Mouse (Mus musculus) MN1 (cell line): ENCODE results near the gene Cdk13.

Source experiments
- DNase-seq: peaks from one replicate; pipeline ENCODE4 v3.0.0-alpha.2; 2016; ENCODE audit warnings: low spot score

Cdk13 gene

GRCm38 (mm10) chr13:17754997-17755396 lies 49.9 kb downstream of the Cdk13 start:
- no peak for DNase-seq

GRCm38 (mm10) chr13:17728798-17729197 lies 76.1 kb downstream of the Cdk13 start:
- DNase-seq = no peak

GRCm38 (mm10) chr13:17727922-17728321 lies 77.0 kb downstream of the Cdk13 start:
- DNase-seq = no peak

GRCm38 (mm10) chr13:17717357-17717756 lies 87.5 kb downstream of the Cdk13 start:
- DNase-seq = no peak

DNA sequence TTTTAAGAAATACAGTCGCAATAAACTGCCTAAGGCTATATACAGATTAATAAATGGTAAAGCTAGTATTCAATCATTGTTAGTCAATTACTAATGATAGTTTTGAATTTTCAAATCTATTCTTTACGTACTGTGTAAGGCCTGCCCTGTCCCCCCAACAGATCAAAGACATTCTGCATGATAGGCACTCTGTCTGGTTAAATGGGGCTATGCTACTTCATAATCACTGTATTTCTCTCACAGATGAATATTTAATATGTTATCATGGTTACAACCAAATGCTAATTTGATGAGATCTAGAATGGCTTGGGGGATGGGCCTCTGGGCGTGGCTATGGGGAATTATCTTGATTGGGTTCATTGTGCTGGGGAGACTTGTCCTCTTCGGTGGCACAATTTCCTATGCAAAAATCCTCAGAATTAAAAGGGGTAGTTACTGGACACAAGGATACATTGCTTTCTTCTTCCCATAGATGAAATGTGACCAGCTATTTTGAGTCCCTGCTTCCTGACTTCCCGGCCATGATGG lies 96.0 kb downstream of the Cdk13 start:
- no peak for DNase-seq

GRCm38 (mm10) chr13:17705188-17705826 lies 99.6 kb downstream of the Cdk13 start:
- DNase-seq = no peak

DNA sequence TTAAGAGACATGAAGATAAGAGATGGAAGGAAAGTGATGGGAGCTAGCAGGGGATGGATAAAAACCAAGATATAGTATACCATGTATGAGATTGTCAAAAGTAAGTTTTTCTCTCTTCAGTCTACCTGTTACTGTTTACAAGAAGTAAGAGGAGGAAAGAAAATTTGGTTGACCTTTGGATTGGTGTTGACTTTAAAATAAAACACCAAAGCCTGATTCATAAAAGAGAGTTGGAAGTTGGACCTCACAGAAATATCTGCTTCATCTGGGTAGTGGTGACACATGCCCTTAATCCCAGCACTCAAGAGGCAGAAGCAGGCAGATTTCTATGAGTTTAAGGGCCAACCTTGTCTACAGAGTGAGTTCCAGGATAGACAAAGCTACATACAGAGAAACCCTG lies 102.6 kb downstream of the Cdk13 start:
- no peak for DNase-seq

DNA sequence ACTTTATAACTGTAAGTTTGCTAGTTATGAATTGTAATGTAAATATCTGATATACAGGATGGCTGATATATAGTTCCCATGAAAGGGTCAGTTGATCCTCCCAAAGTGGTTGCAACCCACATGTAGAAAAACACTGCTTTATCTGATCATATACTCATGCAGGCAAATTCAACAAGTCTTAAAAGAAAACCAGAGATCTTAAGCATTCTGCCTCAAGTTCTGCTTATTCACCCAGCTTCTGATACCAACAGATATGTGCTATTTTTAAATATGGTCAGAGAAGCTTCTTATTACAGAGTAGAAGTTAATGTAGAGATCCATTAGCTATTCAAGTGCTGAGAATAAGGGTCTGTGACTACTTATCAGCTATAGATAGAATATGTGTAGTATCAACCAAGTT lies 103.6 kb downstream of the Cdk13 start:
- no peak for DNase-seq

- DNase-seq = no peak
Observed at GRCm38 (mm10) chr13:17700090-17700715, 104.7 kb downstream of the Cdk13 start.

- DNase-seq = peak; percentile 9
Observed at GRCm38 (mm10) chr13:17695898-17696580, 108.9 kb downstream of the Cdk13 start.

DNA sequence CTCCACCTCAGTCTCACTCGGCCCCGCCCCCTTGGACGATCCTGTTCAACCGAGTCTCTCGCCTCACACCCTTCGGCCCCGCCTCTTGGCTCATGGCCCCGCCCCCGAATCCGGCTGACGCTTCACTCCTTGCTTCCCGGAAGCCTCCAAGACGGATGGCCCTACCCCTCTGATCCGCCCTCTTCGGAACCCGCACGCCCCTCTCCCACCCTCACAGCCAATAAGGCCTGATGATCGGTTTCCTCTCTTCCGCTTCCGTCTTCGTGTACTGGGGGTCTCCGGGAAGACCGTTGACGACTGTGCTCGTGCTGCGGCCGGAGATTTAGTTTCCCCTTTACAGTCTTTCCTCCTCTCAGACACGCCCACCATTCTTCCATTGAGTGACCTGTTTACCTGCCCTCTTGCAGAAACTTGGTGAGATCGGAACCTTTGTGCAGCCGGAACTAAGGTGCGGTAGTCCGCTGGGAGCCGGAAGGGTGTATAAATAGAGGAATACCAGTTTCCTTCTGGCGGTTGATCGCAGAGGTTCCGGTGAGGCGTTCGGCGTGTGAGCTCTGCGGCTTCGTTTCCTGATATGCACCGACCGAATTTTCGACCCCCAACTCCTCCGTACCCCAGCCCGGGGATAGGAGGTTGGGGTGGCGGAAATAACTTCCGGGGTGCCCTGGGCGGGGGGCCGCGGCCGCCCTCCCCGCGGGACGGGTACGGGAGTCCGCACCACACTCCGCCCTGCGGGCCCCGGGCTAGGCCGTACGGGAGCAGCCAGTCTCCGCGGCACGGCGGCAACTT lies 109.8 kb downstream of the Cdk13 start, which contains the start of the genes Mplkip and Sugct:
TSS of gene Mplkip (plus strand) at position 282 of the 789 bp plus-strand sequence.
TSS of gene Sugct (minus strand) at position 643 of the 789 bp plus-strand sequence.
- peak; percentile 99 for DNase-seq

GRCm38 (mm10) chr13:17694414-17694813 lies 110.5 kb downstream of the Cdk13 start:
- DNase-seq = no peak

DNA sequence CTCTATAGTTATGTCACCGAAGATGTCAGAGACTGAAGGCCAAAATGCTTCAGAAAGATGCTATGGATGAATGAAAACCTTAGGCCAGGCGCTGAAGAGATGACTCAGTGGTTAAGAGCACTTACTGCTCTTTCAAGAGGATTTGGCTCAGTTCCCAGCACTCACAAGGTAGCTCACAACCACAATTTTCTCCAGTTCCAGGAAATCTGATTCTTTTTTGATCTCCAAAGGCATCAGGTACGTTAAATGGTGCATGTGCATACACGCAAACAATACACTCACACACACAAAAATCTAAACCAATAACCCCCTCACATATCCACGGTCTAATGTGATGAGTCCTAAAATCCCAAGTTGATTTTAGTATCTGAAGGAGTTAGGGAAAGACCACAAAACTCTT lies 111.1 kb downstream of the Cdk13 start:
- DNase-seq = peak; percentile 75

- no peak for DNase-seq
Observed at GRCm38 (mm10) chr13:17691436-17691835, 113.5 kb downstream of the Cdk13 start.

GRCm38 (mm10) chr13:17690686-17691085 lies 114.2 kb downstream of the Cdk13 start:
- DNase-seq = no peak

GRCm38 (mm10) chr13:17689461-17689860 lies 115.4 kb downstream of the Cdk13 start:
- DNase-seq = no peak

DNA sequence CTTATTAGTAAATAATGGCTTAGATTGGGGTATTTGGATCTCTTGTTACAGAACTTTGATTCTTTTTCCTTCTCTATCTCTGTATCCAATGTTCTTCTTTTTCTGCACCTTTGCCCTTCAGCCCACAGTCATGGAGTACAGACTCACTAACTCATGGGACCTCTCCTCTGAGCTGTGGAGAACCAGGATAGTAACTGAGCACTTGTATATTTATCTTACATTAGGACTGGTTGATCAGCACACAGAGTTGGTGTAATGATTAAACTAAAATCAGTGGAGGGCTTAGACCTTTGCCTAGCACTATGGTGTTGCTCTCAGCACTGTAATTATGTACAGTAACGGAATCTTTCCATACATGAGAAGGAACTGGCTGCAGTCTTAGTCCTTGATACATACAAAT lies 133.8 kb downstream of the Cdk13 start:
- no peak for DNase-seq

DNA sequence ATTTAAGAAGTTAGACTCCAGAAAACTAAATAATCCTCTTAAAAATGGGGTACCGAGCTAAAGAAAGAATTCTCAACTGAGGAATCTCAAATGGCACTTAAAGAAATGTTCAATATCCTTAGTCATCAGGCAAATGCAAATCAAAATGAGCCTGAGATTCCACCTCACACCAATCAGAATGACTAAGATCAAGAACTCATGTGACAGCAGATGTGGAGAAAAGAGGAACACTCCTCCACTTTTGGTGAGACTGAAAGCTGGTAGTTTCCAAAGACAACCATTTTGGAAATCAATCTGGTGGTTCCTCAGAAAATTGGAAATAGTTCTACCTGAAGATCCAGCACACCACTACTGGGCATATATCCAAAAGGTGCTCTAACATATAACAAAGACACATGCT lies 137.5 kb downstream of the Cdk13 start:
- DNase-seq = no peak
